Mouse (Mus musculus) layer of hippocampus, postnatal 36 days (tissue): Measurements from ENCODE around the gene Olfr370. TPM values are rescaled to one million over a fixed set of nuclear protein-coding genes. Genes with fewer than 3 reads are reported as not detected.
"Not testable (repeated sequence)": the region's sequence is repeated elsewhere in the genome, so short reads cannot be mapped to it uniquely, and the experiment has no call there.

Experiments
- DNase-seq, 2 experiments: peaks; one replicate each; pipeline ENCODE4 v3.0.0; 2022
- total RNA-seq, 2 experiments: library from RNA; stranded (reverse); gene quantifications; 2 replicates each; pipeline ENCODE4 v1.2.3; 2021

The Olfr370 gene
- total RNA-seq = not detected

- DNase-seq = no peak
Measured at GRCm38 (mm10) chr8:83535736-83536135, at the start of gene Olfr370. Gene Olfr370, plus strand, starts transcription at chr8:83535780.

- DNase-seq = no peak
Measured at GRCm38 (mm10) chr8:83511696-83512095, 23.9 kb upstream of the Olfr370 start.

- no peak for DNase-seq
Measured at GRCm38 (mm10) chr8:83520432-83520831, 15.1 kb upstream of the Olfr370 start.

GRCm38 (mm10) chr8:83520907-83521306 is 14.7 kb upstream of the Olfr370 start:
- not testable (repeated sequence) for DNase-seq

GRCm38 (mm10) chr8:83521310-83521709 is 14.3 kb upstream of the Olfr370 start:
- DNase-seq = no peak

GRCm38 (mm10) chr8:83534802-83535201 is 778 bp upstream of the Olfr370 start:
- no peak for DNase-seq

- no peak for DNase-seq
Measured at GRCm38 (mm10) chr8:83562669-83563068, 27.1 kb downstream of the Olfr370 start.

GRCm38 (mm10) chr8:83563246-83563645 is 27.7 kb downstream of the Olfr370 start:
- DNase-seq = no peak

GRCm38 (mm10) chr8:83565731-83566375 is 30.3 kb downstream of the Olfr370 start:
- DNase-seq = peak in 1 of 2 experiments; percentile 1

- DNase-seq = peak; percentile 95 to 96
Measured at GRCm38 (mm10) chr8:83566469-83567395, 31.2 kb downstream of the Olfr370 start, which contains the start of gene Ndufb7. Gene Ndufb7, plus strand, starts transcription at chr8:83566671.

- DNase-seq = peak in 1 of 2 experiments; percentile 1
Measured at GRCm38 (mm10) chr8:83567668-83568067, 32.1 kb downstream of the Olfr370 start.

GRCm38 (mm10) chr8:83568128-83568527 is 32.5 kb downstream of the Olfr370 start:
- DNase-seq = peak in 1 of 2 experiments; percentile 1

- no peak for DNase-seq
Measured at GRCm38 (mm10) chr8:83568755-83569154, 33.2 kb downstream of the Olfr370 start.

- peak in 1 of 2 experiments; percentile 1 for DNase-seq
Measured at GRCm38 (mm10) chr8:83569165-83569564, 33.6 kb downstream of the Olfr370 start.

- DNase-seq = peak in 1 of 2 experiments; percentile 1
Measured at GRCm38 (mm10) chr8:83570272-83571000, 34.9 kb downstream of the Olfr370 start.

GRCm38 (mm10) chr8:83571001-83571340 is 35.4 kb downstream of the Olfr370 start:
- not testable (repeated sequence) for DNase-seq

- DNase-seq = peak in 1 of 2 experiments; percentile 1
Measured at GRCm38 (mm10) chr8:83571791-83572190, 36.2 kb downstream of the Olfr370 start.

- no peak for DNase-seq
Measured at GRCm38 (mm10) chr8:83572246-83572812, 36.7 kb downstream of the Olfr370 start.

GRCm38 (mm10) chr8:83573140-83573875 is 37.7 kb downstream of the Olfr370 start:
- peak in 1 of 2 experiments; percentile 6 for DNase-seq

GRCm38 (mm10) chr8:83574631-83575315 is 39.2 kb downstream of the Olfr370 start:
- peak in 1 of 2 experiments; percentile 14 for DNase-seq
